Mouse (Mus musculus) heart, postnatal 0 days (tissue): ENCODE measurements around the gene Espn.

Experiments
- CTCF ChIP-seq: IDR thresholded peaks from 2 replicates; pipeline ENCODE4 v1.5.1; 2016; ENCODE audit warnings: antibody characterized with exemption, control low read depth, low read depth
- EP300 ChIP-seq: IDR thresholded peaks from 2 replicates; pipeline ENCODE4 v1.6.1; 2016; ENCODE audit warnings: antibody characterized with exemption, low read depth

DNA sequence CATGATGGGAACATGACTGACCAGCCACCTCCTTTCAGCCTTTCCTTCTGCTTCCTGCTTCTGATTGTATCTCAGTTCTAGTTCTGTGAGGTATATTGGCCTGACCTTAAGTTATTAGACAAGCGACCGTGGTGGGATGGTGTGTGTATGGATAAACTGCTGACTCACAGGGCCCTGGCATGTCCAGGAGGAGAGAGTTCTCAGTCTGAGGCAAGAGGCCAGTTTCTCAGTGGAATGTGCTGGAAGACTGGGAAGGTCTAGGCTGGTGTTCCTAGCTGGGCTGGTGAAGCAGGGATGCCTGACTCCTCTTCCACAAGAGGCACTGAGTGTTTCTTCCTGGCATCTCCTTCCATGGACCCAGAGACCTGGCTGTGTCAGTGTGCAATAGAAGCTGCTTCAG, 10.6 kb upstream of the Espn start:
- TF ChIP-seq EP300 (no peak), CTCF (no peak)
